Mouse (Mus musculus): ENCODE measurements around the gene Tsc22d1. TPM values are rescaled to one million over a fixed set of nuclear protein-coding genes. Genes with fewer than 3 reads are reported as not detected.
A peak's percentile ranks its signal among the peaks of the same experiment; 100 is the strongest.

Tsc22d1 gene
- polyA plus RNA-seq, 1 experiment, result 1,170 TPM

- no peak overlapping the region for H3K4me3 ChIP-seq (replicated peaks)
- TF ChIP-seq GATA1 (IDR thresholded peaks at IDR 0.05; ENCODE audit: borderline replicate concordance, low read length), result no peak
- TF ChIP-seq FLI1 (IDR thresholded peaks at IDR 0.05; ENCODE audit: low read length), result no peak
- peaks cover 27% of the 10 kb centered on the region for H3K27me3 ChIP-seq (replicated peaks)
- no peaks in the 10 kb centered on the region for H3K9me3 ChIP-seq
- peaks cover 11% of the 10 kb centered on the region for H3K4me1 ChIP-seq
- no peaks in the 10 kb centered on the region for H3K36me3 ChIP-seq (replicated peaks; ENCODE audit: low read length)
Measured at GRCm38 (mm10) chr14:76460181-76460580, 45.4 kb downstream of the Tsc22d1 start.

GRCm38 (mm10) chr14:76461182-76461775, 46.5 kb downstream of the Tsc22d1 start:
- TF ChIP-seq FLI1 (IDR thresholded peaks at IDR 0.05; ENCODE audit: low read length) (no peak), GATA1 (IDR thresholded peaks at IDR 0.05; ENCODE audit: borderline replicate concordance, low read length) (no peak)
- H3K4me1 ChIP-seq, result peaks cover 11% of the 10 kb centered on the region
- peaks cover 36% of the 10 kb centered on the region for H3K27me3 ChIP-seq (replicated peaks)
- H3K36me3 ChIP-seq (replicated peaks; ENCODE audit: low read length), result no peaks in the 10 kb centered on the region
- H3K4me3 ChIP-seq (replicated peaks), result no peak overlapping the region
- no peaks in the 10 kb centered on the region for H3K9me3 ChIP-seq

GRCm38 (mm10) chr14:76463414-76464098, 48.8 kb downstream of the Tsc22d1 start:
- Histone ChIP-seq H3K4me3 (replicated peaks) (no peak overlapping the region), H3K36me3 (replicated peaks; ENCODE audit: low read length) (no peaks in the 10 kb centered on the region), H3K27me3 (replicated peaks) (peaks cover 35% of the 10 kb centered on the region), H3K9me3 (no peaks in the 10 kb centered on the region), H3K4me1 (peaks cover 19% of the 10 kb centered on the region)
- no peak for TF ChIP-seq FLI1 (IDR thresholded peaks at IDR 0.05; ENCODE audit: low read length)
- TF ChIP-seq GATA1 (IDR thresholded peaks at IDR 0.05; ENCODE audit: borderline replicate concordance, low read length), result no peak

GRCm38 (mm10) chr14:76464967-76465366, 50.2 kb downstream of the Tsc22d1 start:
- Histone ChIP-seq H3K4me1 (peaks cover 19% of the 10 kb centered on the region), H3K36me3 (replicated peaks; ENCODE audit: low read length) (no peaks in the 10 kb centered on the region), H3K27me3 (replicated peaks) (peaks cover 37% of the 10 kb centered on the region), H3K9me3 (no peaks in the 10 kb centered on the region), H3K4me3 (replicated peaks) (no peak overlapping the region)
- no peak for TF ChIP-seq GATA1 (IDR thresholded peaks at IDR 0.05; ENCODE audit: borderline replicate concordance, low read length)
- no peak for TF ChIP-seq FLI1 (IDR thresholded peaks at IDR 0.05; ENCODE audit: low read length)

- Histone ChIP-seq H3K36me3 (replicated peaks; ENCODE audit: low read length) (no peaks in the 10 kb centered on the region), H3K4me3 (replicated peaks) (no peak overlapping the region), H3K27me3 (replicated peaks) (peaks cover 35% of the 10 kb centered on the region), H3K9me3 (no peaks in the 10 kb centered on the region), H3K4me1 (peaks cover 19% of the 10 kb centered on the region)
- TF ChIP-seq FLI1 (IDR thresholded peaks at IDR 0.05; ENCODE audit: low read length) (no peak), GATA1 (IDR thresholded peaks at IDR 0.05; ENCODE audit: borderline replicate concordance, low read length) (no peak)
Measured at GRCm38 (mm10) chr14:76466641-76467323, 52.0 kb downstream of the Tsc22d1 start.

- peaks cover 16% of the 10 kb centered on the region for H3K4me1 ChIP-seq
- no peak overlapping the region for H3K4me3 ChIP-seq (replicated peaks)
- H3K9me3 ChIP-seq, result no peaks in the 10 kb centered on the region
- no peaks in the 10 kb centered on the region for H3K36me3 ChIP-seq (replicated peaks; ENCODE audit: low read length)
- H3K27me3 ChIP-seq (replicated peaks), result peaks cover 30% of the 10 kb centered on the region
- TF ChIP-seq GATA1 (IDR thresholded peaks at IDR 0.05; ENCODE audit: borderline replicate concordance, low read length) (no peak), FLI1 (IDR thresholded peaks at IDR 0.05; ENCODE audit: low read length) (no peak)
Measured at GRCm38 (mm10) chr14:76467932-76468331, 53.2 kb downstream of the Tsc22d1 start.

GRCm38 (mm10) chr14:76471301-76471700, 56.5 kb downstream of the Tsc22d1 start:
- H3K27me3 ChIP-seq (replicated peaks), result peaks cover 9% of the 10 kb centered on the region
- no peaks in the 10 kb centered on the region for H3K36me3 ChIP-seq (replicated peaks; ENCODE audit: low read length)
- peaks cover 18% of the 10 kb centered on the region for H3K4me1 ChIP-seq
- no peak for TF ChIP-seq FLI1 (IDR thresholded peaks at IDR 0.05; ENCODE audit: low read length)
- TF ChIP-seq GATA1 (IDR thresholded peaks at IDR 0.05; ENCODE audit: borderline replicate concordance, low read length), result no peak
- H3K9me3 ChIP-seq, result no peaks in the 10 kb centered on the region
- no peak overlapping the region for H3K4me3 ChIP-seq (replicated peaks)

- H3K36me3 ChIP-seq (replicated peaks; ENCODE audit: low read length), result no peaks in the 10 kb centered on the region
- TF ChIP-seq FLI1 (IDR thresholded peaks at IDR 0.05; ENCODE audit: low read length), result no peak
- no peak for TF ChIP-seq GATA1 (IDR thresholded peaks at IDR 0.05; ENCODE audit: borderline replicate concordance, low read length)
- H3K27me3 ChIP-seq (replicated peaks), result peaks cover 9% of the 10 kb centered on the region
- H3K4me1 ChIP-seq, result peaks cover 14% of the 10 kb centered on the region
- H3K9me3 ChIP-seq, result no peaks in the 10 kb centered on the region
- no peak overlapping the region for H3K4me3 ChIP-seq (replicated peaks)
Measured at GRCm38 (mm10) chr14:76472487-76472886, 57.7 kb downstream of the Tsc22d1 start.

GRCm38 (mm10) chr14:76473404-76473803, 58.6 kb downstream of the Tsc22d1 start:
- H3K4me3 ChIP-seq (replicated peaks), result peak overlapping the region; percentile 42
- TF ChIP-seq FLI1 (IDR thresholded peaks at IDR 0.05; ENCODE audit: low read length) (no peak), GATA1 (IDR thresholded peaks at IDR 0.05; ENCODE audit: borderline replicate concordance, low read length) (no peak)
- H3K4me1 ChIP-seq, result peaks cover 20% of the 10 kb centered on the region
- no peaks in the 10 kb centered on the region for H3K9me3 ChIP-seq
- H3K27me3 ChIP-seq (replicated peaks), result peaks cover 7% of the 10 kb centered on the region
- no peaks in the 10 kb centered on the region for H3K36me3 ChIP-seq (replicated peaks; ENCODE audit: low read length)

- no peak for TF ChIP-seq GATA1 (IDR thresholded peaks at IDR 0.05; ENCODE audit: borderline replicate concordance, low read length)
- no peak for TF ChIP-seq FLI1 (IDR thresholded peaks at IDR 0.05; ENCODE audit: low read length)
Measured at GRCm38 (mm10) chr14:76474165-76474564, 59.4 kb downstream of the Tsc22d1 start.

More at GRCm38 (mm10) chr14:76474165-76474564, 59.4 kb downstream of the Tsc22d1 start:
- Histone ChIP-seq H3K4me1 (peaks cover 27% of the 10 kb centered on the region), H3K27me3 (replicated peaks) (peaks cover 7% of the 10 kb centered on the region), H3K4me3 (replicated peaks) (no peak overlapping the region), H3K9me3 (no peaks in the 10 kb centered on the region), H3K36me3 (replicated peaks; ENCODE audit: low read length) (no peaks in the 10 kb centered on the region)
